ENCODE assay signal across 21 mouse cellular contexts in genomic region chr11:22970546-22970945, GRCm38 (mm10). TPM values are rescaled to one million over a fixed set of nuclear protein-coding genes. Genes with fewer than 3 reads are reported as not detected.
DNase-seq lines count a peak whose midpoint lies in the region; ATAC-seq and TF ChIP-seq lines count a peak whose summit lies in the region.
"Had no signal": no experiment of that assay in that cellular context is flagged by ENCODE, and none has a peak within 500 bp of the region (broad histone marks: within the 10 kb centered on the region; RNA-seq: fewer than 3 reads in every experiment).

No protein-coding gene starts in this region.

- H3K27ac ChIP-seq in liver, embryonic 16.5 days (ENCODE audit: low read length), result no peak overlapping the region; the same call in 1 of the 2 replicates
- H3K27ac ChIP-seq in liver, embryonic 11.5 days (ENCODE audit: low read depth, low read length), result no peak overlapping the region
- H3K27ac ChIP-seq: embryonic facial prominence, embryonic 10.5 days; embryonic facial prominence, embryonic 12.5 days; forebrain, embryonic 13.5 days; forebrain, embryonic 15.5 days had no signal

- no peak for TF ChIP-seq CTCF in E14TG2a.4 (conservative IDR thresholded peaks at IDR 0.05; ENCODE audit: low read length)

- no peak overlapping the region for H3K4me3 ChIP-seq in liver, embryonic 16.5 days (ENCODE audit: low read depth, low read length)
- H3K4me3 ChIP-seq in liver, embryonic 11.5 days (ENCODE audit: low read depth, low read length), result no peak overlapping the region
- H3K4me3 ChIP-seq in E14TG2a.4 (replicated peaks; ENCODE audit: low read length), result 0 out of 2 replicates have a peak overlapping the region, but pooled peaks have one; percentile 84
- H3K4me3 ChIP-seq: embryonic facial prominence, embryonic 10.5 days; embryonic facial prominence, embryonic 12.5 days; forebrain, embryonic 13.5 days; forebrain, embryonic 15.5 days had no signal

- no peaks in the 10 kb centered on the region for H3K27me3 ChIP-seq in liver, embryonic 16.5 days (ENCODE audit: control insufficient read depth, insufficient read depth, low read depth, low read length)
- H3K27me3 ChIP-seq in liver, embryonic 11.5 days (replicated peaks; ENCODE audit: control insufficient read depth, insufficient read depth, low read length), result no peaks in the 10 kb centered on the region
- H3K27me3 ChIP-seq in E14TG2a.4 (ENCODE audit: insufficient read depth, low read length), result no peaks in the 10 kb centered on the region
- H3K27me3 ChIP-seq: embryonic facial prominence, embryonic 12.5 days; forebrain, embryonic 13.5 days; forebrain, embryonic 15.5 days; Patski had no signal

- peaks cover 3% of the 10 kb centered on the region for H3K4me1 ChIP-seq in liver, embryonic 16.5 days (ENCODE audit: control insufficient read depth, low read depth, low read length)
- 0 out of 2 replicates have a peak, but pooled peaks cover under 1% of the 10 kb centered on the region for H3K4me1 ChIP-seq in liver, embryonic 11.5 days (replicated peaks; ENCODE audit: control insufficient read depth, insufficient read depth, low read length)
- peaks cover 22% of the 10 kb centered on the region for H3K4me1 ChIP-seq in E14TG2a.4 (replicated peaks; ENCODE audit: low read depth, low read length)

- WGBS in liver, embryonic 16.5 days (ENCODE audit: insufficient replicate concordance), result 92% methylated on average over 1 of the region's 1 CpGs
- 97% methylated on average over 1 of the region's 1 CpGs for WGBS in liver, embryonic 11.5 days

- no peaks in the 10 kb centered on the region; the same call in 1 of the 2 replicates for H3K9me3 ChIP-seq in liver, embryonic 16.5 days (replicated peaks; ENCODE audit: control insufficient read depth, low read length)
- peaks cover 12% of the 10 kb centered on the region for H3K9me3 ChIP-seq in liver, embryonic 11.5 days (ENCODE audit: control insufficient read depth, low read length)
- H3K9me3 ChIP-seq in E14TG2a.4 (ENCODE audit: low read length), result peaks cover 85% of the 10 kb centered on the region

- 0 out of 2 replicates have a peak overlapping the region, but pooled peaks have one; percentile 75 for H3K4me2 ChIP-seq in liver, embryonic 16.5 days (ENCODE audit: low read depth, low read length)
- H3K4me2 ChIP-seq in liver, embryonic 11.5 days, result no peak overlapping the region
- H3K4me2 ChIP-seq: embryonic facial prominence, embryonic 12.5 days; forebrain, embryonic 13.5 days; forebrain, embryonic 15.5 days had no signal

- DNase-seq in heart, adult 11 months, result peak; percentile 64
- no peak for DNase-seq in heart, postnatal 25 days (ENCODE audit: low spot score)
- no peak for DNase-seq in liver, embryonic 11.5 days (ENCODE audit: low spot score)
- DNase-seq in urinary bladder, postnatal 10 days (ENCODE audit: low spot score), result no peak
- DNase-seq: adrenal gland, adult 8-10 months; adrenal gland, postnatal 14 days; adrenal gland, postnatal 36 days; cerebellum, adult 11-12 months; cerebellum, adult 2 months; cerebellum, postnatal 10 days; cerebellum, postnatal 25 days; forebrain, postnatal 0 days had no signal

- H3K9ac ChIP-seq in liver, embryonic 16.5 days (ENCODE audit: low read depth, low read length), result no peak overlapping the region
- no peak overlapping the region for H3K9ac ChIP-seq in liver, embryonic 11.5 days (ENCODE audit: low read depth, low read length)
- H3K9ac ChIP-seq: embryonic facial prominence, embryonic 12.5 days; forebrain, embryonic 13.5 days; forebrain, embryonic 15.5 days; forebrain, postnatal 0 days had no signal

- peaks cover 5% of the 10 kb centered on the region for H3K36me3 ChIP-seq in liver, embryonic 16.5 days (ENCODE audit: control insufficient read depth, insufficient read depth)
- H3K36me3 ChIP-seq in liver, embryonic 11.5 days (ENCODE audit: control insufficient read depth, insufficient read depth, low read length), result peaks cover 4% of the 10 kb centered on the region; the same call in 1 of the 2 replicates
- peaks cover 31% of the 10 kb centered on the region for H3K36me3 ChIP-seq in E14TG2a.4 (ENCODE audit: insufficient read depth, low read length)

- ATAC-seq in liver, embryonic 16.5 days (ENCODE audit: low read depth), result no peak
- no peak for ATAC-seq in liver, embryonic 11.5 days (replicated peaks; ENCODE audit: low FRiP score)
- ATAC-seq: activated CD4-positive, CD25-positive, alpha-beta regulatory T cell, adult 4 months; forebrain, embryonic 13.5 days; forebrain, embryonic 15.5 days; forebrain, postnatal 0 days; Patski had no signal

- intact Hi-C loops in heart, postnatal 25 days (cut with DNase I), result loop anchor here (10.0 kb wide), 2 partner anchors 456 to 686 kb away; partner anchors contain the start of gene Tmem17

RNA-seq across cellular contexts. Expression of gene Zrsr1, which starts 1.3 kb away (rescaled TPM):
- 10 to 100 TPM; 12.1 to 13.5 TPM for total RNA-seq in heart, postnatal 25 days (2021)
- polyA plus RNA-seq in liver, embryonic 16.5 days (2015; fragmentation: Nextera tagmentation; extraction: Ambion mirVana), result 3.1 and 3.8 TPM in 2 replicates
- 1.7 and 2.1 TPM in 2 replicates for polyA plus RNA-seq in liver, embryonic 11.5 days (2014; fragmentation: Nextera tagmentation; extraction: Ambion mirVana)

RNA-seq across cellular contexts. Expression of gene Gm28048, which starts 11.3 kb away (rescaled TPM):
- total RNA-seq in heart, postnatal 25 days (2021), result 1 to 10 TPM; 5.4 to 5.8 TPM
- polyA plus RNA-seq in liver, embryonic 16.5 days (2015; fragmentation: Nextera tagmentation; extraction: Ambion mirVana), result 6.4 and 8.8 TPM in 2 replicates
- polyA plus RNA-seq in liver, embryonic 11.5 days (2014; fragmentation: Nextera tagmentation; extraction: Ambion mirVana), result 17.7 and 20.0 TPM in 2 replicates
- polyA plus RNA-seq: G1E had no signal

RNA-seq across cellular contexts. Expression of gene Commd1, which starts 11.6 kb away (rescaled TPM):
- total RNA-seq in heart, postnatal 25 days (2021), result 100 to 1,000 TPM; 147 to 169 TPM
- polyA plus RNA-seq in liver, embryonic 16.5 days (2015; fragmentation: Nextera tagmentation; extraction: Ambion mirVana), result 165 and 171 TPM in 2 replicates
- polyA plus RNA-seq in liver, embryonic 11.5 days (2014; fragmentation: Nextera tagmentation; extraction: Ambion mirVana), result 331 and 333 TPM in 2 replicates

RNA-seq across cellular contexts. Expression of gene Cct4, which starts 19.8 kb away (rescaled TPM):
- 100 to 1,000 TPM; 114 to 121 TPM for total RNA-seq in heart, postnatal 25 days (2021)
- 103 and 111 TPM in 2 replicates for polyA plus RNA-seq in liver, embryonic 16.5 days (2015; fragmentation: Nextera tagmentation; extraction: Ambion mirVana)
- 399 and 436 TPM in 2 replicates for polyA plus RNA-seq in liver, embryonic 11.5 days (2014; fragmentation: Nextera tagmentation; extraction: Ambion mirVana)

RNA-seq across cellular contexts. Expression of gene Fam161a, which starts 36.8 kb away (rescaled TPM):
- total RNA-seq in heart, postnatal 25 days (2021), result 1 to 10 TPM; 1.5 to 1.6 TPM
- polyA plus RNA-seq in liver, embryonic 16.5 days (2015; fragmentation: Nextera tagmentation; extraction: Ambion mirVana), result 0.81 and 1.4 TPM in 2 replicates
- 1.1 and 1.9 TPM in 2 replicates for polyA plus RNA-seq in liver, embryonic 11.5 days (2014; fragmentation: Nextera tagmentation; extraction: Ambion mirVana)
